In the genomic region with DNA sequence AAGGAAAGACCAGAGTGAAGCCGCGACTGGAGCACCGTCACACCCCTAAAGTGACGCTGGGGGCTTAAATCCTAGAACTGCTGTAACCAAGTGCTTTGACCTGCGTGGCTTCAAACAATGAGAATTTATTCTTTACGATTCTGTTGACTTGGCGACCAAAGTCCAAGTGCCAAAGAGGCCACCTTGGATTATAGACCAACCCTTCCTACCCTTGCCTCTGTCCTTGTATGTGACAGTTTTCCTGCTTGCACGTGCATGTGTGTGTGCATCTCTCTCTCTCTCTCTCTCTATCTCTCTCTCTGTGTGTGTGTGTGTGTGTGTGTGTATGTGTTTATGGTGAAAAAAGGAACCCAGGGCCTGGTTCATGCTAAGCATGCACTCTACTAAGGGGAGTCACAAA, we compare ENCODE assay signal across 24 mouse cellular contexts. TPM values are rescaled to one million over a fixed set of nuclear protein-coding genes. Genes with fewer than 3 reads are reported as not detected.
A peak's percentile ranks its signal among the peaks of the same experiment; 100 is the strongest.
DNase-seq lines count a peak whose midpoint lies in the region; ATAC-seq and TF ChIP-seq lines count a peak whose summit lies in the region.
"Had no signal": no experiment of that assay in that cellular context is flagged by ENCODE, and none has a peak within 500 bp of the region (broad histone marks: within the 10 kb centered on the region; RNA-seq: fewer than 3 reads in every experiment).

No protein-coding gene starts in this region.

- H3K9ac ChIP-seq in midbrain, embryonic 11.5 days (ENCODE audit: low read length): no peak overlapping the region
- H3K9ac ChIP-seq in midbrain, embryonic 14.5 days (replicated peaks; ENCODE audit: low read length): no peak overlapping the region
- H3K9ac ChIP-seq in intestine, embryonic 15.5 days: no peak overlapping the region
- no peak overlapping the region for H3K9ac ChIP-seq in intestine, embryonic 16.5 days (ENCODE audit: low read depth, low read length)
- no peak overlapping the region for H3K9ac ChIP-seq in intestine, postnatal 0 days (ENCODE audit: low read depth, low read length)

- no peak overlapping the region for H3K4me2 ChIP-seq in midbrain, embryonic 11.5 days
- no peak overlapping the region for H3K4me2 ChIP-seq in midbrain, embryonic 14.5 days (ENCODE audit: low read length)
- no peak overlapping the region for H3K4me2 ChIP-seq in intestine, embryonic 15.5 days (replicated peaks)
- no peak overlapping the region for H3K4me2 ChIP-seq in intestine, embryonic 16.5 days (ENCODE audit: low read depth, low read length)
- no peak overlapping the region for H3K4me2 ChIP-seq in intestine, postnatal 0 days (replicated peaks; ENCODE audit: low read depth)

- H3K27ac ChIP-seq in midbrain, embryonic 11.5 days (ENCODE audit: low read depth, low read length): no peak overlapping the region
- H3K27ac ChIP-seq in midbrain, embryonic 14.5 days (replicated peaks; ENCODE audit: low read depth, low read length): no peak overlapping the region
- H3K27ac ChIP-seq in intestine, embryonic 15.5 days: no peak overlapping the region
- no peak overlapping the region for H3K27ac ChIP-seq in intestine, embryonic 16.5 days (ENCODE audit: low read length)
- no peak overlapping the region for H3K27ac ChIP-seq in intestine, postnatal 0 days (ENCODE audit: low read depth, low read length)

- H3K4me1 ChIP-seq in midbrain, embryonic 11.5 days (ENCODE audit: control insufficient read depth, insufficient read depth, low read length): no peaks in the 10 kb centered on the region
- no peaks in the 10 kb centered on the region for H3K4me1 ChIP-seq in midbrain, embryonic 14.5 days (ENCODE audit: control insufficient read depth, insufficient read depth, low read length)
- H3K4me1 ChIP-seq in intestine, embryonic 15.5 days (replicated peaks): no peaks in the 10 kb centered on the region
- H3K4me1 ChIP-seq in intestine, embryonic 16.5 days (ENCODE audit: control insufficient read depth, insufficient read depth, low read length): no peaks in the 10 kb centered on the region
- H3K4me1 ChIP-seq in intestine, postnatal 0 days (replicated peaks; ENCODE audit: control insufficient read depth, insufficient read depth, low read length): no peaks in the 10 kb centered on the region

- H3K36me3 ChIP-seq in midbrain, embryonic 11.5 days (ENCODE audit: control insufficient read depth, insufficient read depth, low read length): no peaks in the 10 kb centered on the region
- no peaks in the 10 kb centered on the region for H3K36me3 ChIP-seq in midbrain, embryonic 14.5 days (ENCODE audit: control insufficient read depth, insufficient read depth, low read length)
- no peaks in the 10 kb centered on the region for H3K36me3 ChIP-seq in intestine, embryonic 15.5 days
- H3K36me3 ChIP-seq in intestine, embryonic 16.5 days (ENCODE audit: control insufficient read depth, insufficient read depth, low read length): no peaks in the 10 kb centered on the region
- no peaks in the 10 kb centered on the region for H3K36me3 ChIP-seq in intestine, postnatal 0 days (ENCODE audit: control insufficient read depth, insufficient read depth)
- H3K36me3 ChIP-seq: G1E had no signal

- no peak for ATAC-seq in midbrain, embryonic 11.5 days (ENCODE audit: low FRiP score)
- no peak for ATAC-seq in midbrain, embryonic 14.5 days (ENCODE audit: low FRiP score, low TSS enrichment)
- peak; percentile 39; the same call in 1 of the 2 replicates for ATAC-seq in intestine, embryonic 15.5 days
- peak; percentile 66 for ATAC-seq in intestine, embryonic 16.5 days
- peak; percentile 82 for ATAC-seq in intestine, postnatal 0 days
- no peak for ATAC-seq in megakaryocyte, adult 5-6 weeks (ENCODE audit: poor library complexity, severe bottlenecking)
- ATAC-seq: activated CD4-positive, CD25-positive, alpha-beta regulatory T cell, adult 4 months; CD4-positive, CD25-positive, alpha-beta regulatory T cell, adult 4 months; Patski had no signal

- WGBS in midbrain, embryonic 11.5 days: 85% methylated on average over 8 of the region's 8 CpGs
- 92% methylated on average over 8 of the region's 8 CpGs for WGBS in midbrain, embryonic 14.5 days
- 73% methylated on average over 8 of the region's 8 CpGs for WGBS in intestine, embryonic 15.5 days
- 75% methylated on average over 8 of the region's 8 CpGs for WGBS in intestine, embryonic 16.5 days
- 57% methylated on average over 8 of the region's 8 CpGs for WGBS in intestine, postnatal 0 days

- H3K9me3 ChIP-seq in midbrain, embryonic 11.5 days (ENCODE audit: control insufficient read depth, low read length): no peaks in the 10 kb centered on the region
- peaks cover 3% of the 10 kb centered on the region; the same call in 1 of the 2 replicates for H3K9me3 ChIP-seq in midbrain, embryonic 14.5 days (ENCODE audit: control insufficient read depth, low read length)
- H3K9me3 ChIP-seq in intestine, embryonic 15.5 days: no peaks in the 10 kb centered on the region
- H3K9me3 ChIP-seq in intestine, embryonic 16.5 days (ENCODE audit: control insufficient read depth, low read length): peaks cover 5% of the 10 kb centered on the region
- H3K9me3 ChIP-seq in intestine, postnatal 0 days (ENCODE audit: control insufficient read depth): no peaks in the 10 kb centered on the region

- TF ChIP-seq CTCF in intestine, postnatal 0 days (IDR thresholded peaks at IDR 0.05; ENCODE audit: low read depth): no peak

- DNase-seq in midbrain, embryonic 11.5 days (ENCODE audit: low spot score, missing footprints): peak; percentile 14
- DNase-seq in midbrain, embryonic 14.5 days: no peak
- DNase-seq in Muller cell, postnatal 12 days (ENCODE audit: inconsistent ontology term): no peak
- DNase-seq in urinary bladder, postnatal 25 days (ENCODE audit: low spot score): no peak
- DNase-seq: adrenal gland, adult 2 months; adrenal gland, adult 8-10 months; adrenal gland, postnatal 10 days; adrenal gland, postnatal 14 days; adrenal gland, postnatal 25 days; adrenal gland, postnatal 36 days; B cell, adult 2 months; cerebellum, adult 11 months; cerebellum, adult 11-12 months; cerebellum, adult 18-20 months had no signal

- no peak overlapping the region for H3K4me3 ChIP-seq in midbrain, embryonic 11.5 days (ENCODE audit: low read depth, low read length)
- H3K4me3 ChIP-seq in midbrain, embryonic 14.5 days (replicated peaks; ENCODE audit: low read depth, low read length): no peak overlapping the region
- no peak overlapping the region for H3K4me3 ChIP-seq in intestine, embryonic 15.5 days (replicated peaks)
- no peak overlapping the region for H3K4me3 ChIP-seq in intestine, embryonic 16.5 days (ENCODE audit: low read length)
- H3K4me3 ChIP-seq in intestine, postnatal 0 days (ENCODE audit: low read depth, low read length): no peak overlapping the region

- H3K27me3 ChIP-seq in midbrain, embryonic 11.5 days (ENCODE audit: control insufficient read depth, insufficient read depth, low read length): no peaks in the 10 kb centered on the region
- H3K27me3 ChIP-seq in midbrain, embryonic 14.5 days (ENCODE audit: control insufficient read depth, insufficient read depth, low read length): no peaks in the 10 kb centered on the region
- H3K27me3 ChIP-seq in intestine, embryonic 15.5 days (replicated peaks): no peaks in the 10 kb centered on the region
- no peaks in the 10 kb centered on the region for H3K27me3 ChIP-seq in intestine, embryonic 16.5 days (replicated peaks; ENCODE audit: control insufficient read depth, insufficient read depth, low read length)
- H3K27me3 ChIP-seq in intestine, postnatal 0 days (replicated peaks; ENCODE audit: control insufficient read depth, insufficient read depth, low read length): no peaks in the 10 kb centered on the region
- H3K27me3 ChIP-seq: CH12.LX, Patski had no signal

RNA-seq across cellular contexts. Expression of a gene that starts 19.3 kb away (rescaled TPM):
- polyA plus RNA-seq in midbrain, embryonic 11.5 days (2014; fragmentation: Nextera tagmentation; extraction: Ambion mirVana): 1.2 and 1.3 TPM in 2 replicates
- 0.55 TPM in 1 of 2 replicates, not detected in the other for polyA plus RNA-seq in midbrain, embryonic 14.5 days (2014; fragmentation: Nextera tagmentation; extraction: Ambion mirVana)
- polyA plus RNA-seq in intestine, embryonic 15.5 days (2015; fragmentation: Nextera tagmentation; extraction: Ambion mirVana): 3.6 and 3.9 TPM in 2 replicates
- 2.9 TPM in 2 replicates for polyA plus RNA-seq in intestine, embryonic 16.5 days (2015; fragmentation: Nextera tagmentation; extraction: Ambion mirVana)
- polyA plus RNA-seq in intestine, postnatal 0 days (2015; fragmentation: Nextera tagmentation; extraction: Ambion mirVana): 0.82 and 1.0 TPM in 2 replicates
- 84.1 and 95.3 TPM in 2 replicates for total RNA-seq in megakaryocyte, adult 5-6 weeks (2015)
- total RNA-seq in megakaryocyte, adult 5-6 weeks (2017): 93.8 and 102 TPM in 2 replicates
- total RNA-seq: G1E, MEL had no signal
- polyA plus RNA-seq: G1E had no signal

RNA-seq across cellular contexts. Expression of a gene that starts 59.6 kb away (rescaled TPM):
- polyA plus RNA-seq in midbrain, embryonic 11.5 days (2014; fragmentation: Nextera tagmentation; extraction: Ambion mirVana): 17.6 and 22.4 TPM in 2 replicates
- polyA plus RNA-seq in midbrain, embryonic 14.5 days (2014; fragmentation: Nextera tagmentation; extraction: Ambion mirVana): 23.9 and 25.4 TPM in 2 replicates
- polyA plus RNA-seq in intestine, embryonic 15.5 days (2015; fragmentation: Nextera tagmentation; extraction: Ambion mirVana): 13.6 and 16.2 TPM in 2 replicates
- 11.6 and 13.9 TPM in 2 replicates for polyA plus RNA-seq in intestine, embryonic 16.5 days (2015; fragmentation: Nextera tagmentation; extraction: Ambion mirVana)
- polyA plus RNA-seq in intestine, postnatal 0 days (2015; fragmentation: Nextera tagmentation; extraction: Ambion mirVana): 6.7 and 7.4 TPM in 2 replicates
- 11.8 and 20.5 TPM in 2 replicates for total RNA-seq in megakaryocyte, adult 5-6 weeks (2015)
- total RNA-seq in megakaryocyte, adult 5-6 weeks (2017): 7.5 and 11.7 TPM in 2 replicates

RNA-seq across cellular contexts. Expression of a gene that starts 59.6 kb away (rescaled TPM):
- polyA plus RNA-seq in midbrain, embryonic 11.5 days (2014; fragmentation: Nextera tagmentation; extraction: Ambion mirVana): 167 and 178 TPM in 2 replicates
- polyA plus RNA-seq in midbrain, embryonic 14.5 days (2014; fragmentation: Nextera tagmentation; extraction: Ambion mirVana): 160 and 171 TPM in 2 replicates
- 169 and 172 TPM in 2 replicates for polyA plus RNA-seq in intestine, embryonic 15.5 days (2015; fragmentation: Nextera tagmentation; extraction: Ambion mirVana)
- 152 and 155 TPM in 2 replicates for polyA plus RNA-seq in intestine, embryonic 16.5 days (2015; fragmentation: Nextera tagmentation; extraction: Ambion mirVana)
- polyA plus RNA-seq in intestine, postnatal 0 days (2015; fragmentation: Nextera tagmentation; extraction: Ambion mirVana): 195 and 203 TPM in 2 replicates
- total RNA-seq in megakaryocyte, adult 5-6 weeks (2015): 91.5 and 114 TPM in 2 replicates
- total RNA-seq in megakaryocyte, adult 5-6 weeks (2017): 113 and 148 TPM in 2 replicates

Comparison
In these comparisons a context has a peak if more than half of its experiments do, and no peak if none do; other contexts are left out.
1. ATAC-seq: peak in intestine, embryonic 15.5 days (single experiment), intestine, embryonic 16.5 days (single experiment) and intestine, postnatal 0 days (single experiment); none in midbrain, embryonic 11.5 days (single experiment), midbrain, embryonic 14.5 days (single experiment) and megakaryocyte, adult 5-6 weeks (single experiment).